Mouse (Mus musculus): ENCODE measurements at regions not wholly inside any gene's neighbourhood (a gene's known extent, or its start where the extent isn't known, plus 50 kb on each side); places are given as distances from the start of the nearest gene placed in this dataset.

- WGBS, result 87% methylated on average over 11 of the region's 11 CpGs
- no peak overlapping the region for H3K4me3 ChIP-seq (ENCODE audit: low read depth, low read length)
- H3K9me3 ChIP-seq (ENCODE audit: control insufficient read depth, low read length), result no peaks in the 10 kb centered on the region
- no peak for DNase-seq (ENCODE audit: low spot score)
- H3K4me2 ChIP-seq (ENCODE audit: low read length), result no peak overlapping the region
- no peaks in the 10 kb centered on the region for H3K27me3 ChIP-seq (replicated peaks; ENCODE audit: control insufficient read depth, insufficient read depth, low read length)
- no peak overlapping the region for H3K9ac ChIP-seq (ENCODE audit: low read length)
- 0 out of 2 replicates have a peak, but pooled peaks cover 3% of the 10 kb centered on the region for H3K4me1 ChIP-seq (replicated peaks; ENCODE audit: control insufficient read depth, insufficient read depth, low read length)
- no peak for ATAC-seq (replicated peaks; ENCODE audit: low FRiP score, low TSS enrichment, low read depth)
- H3K36me3 ChIP-seq (ENCODE audit: control insufficient read depth, insufficient read depth, low read length), result no peaks in the 10 kb centered on the region
- no peak overlapping the region for H3K27ac ChIP-seq (ENCODE audit: low read depth)
Measured at GRCm38 (mm10) chr12:16382417-16382988, 228.3 kb downstream of the Lpin1 start.

GRCm38 (mm10) chr12:16381026-16381425 is 229.7 kb downstream of the Lpin1 start:
- Histone ChIP-seq H3K4me1 (replicated peaks; ENCODE audit: control insufficient read depth, insufficient read depth, low read length) (0 out of 2 replicates have a peak, but pooled peaks cover 3% of the 10 kb centered on the region), H3K36me3 (ENCODE audit: control insufficient read depth, insufficient read depth, low read length) (no peaks in the 10 kb centered on the region), H3K4me2 (ENCODE audit: low read length) (no peak overlapping the region), H3K27ac (ENCODE audit: low read depth) (no peak overlapping the region), H3K27me3 (replicated peaks; ENCODE audit: control insufficient read depth, insufficient read depth, low read length) (no peaks in the 10 kb centered on the region), H3K9ac (ENCODE audit: low read length) (no peak overlapping the region), H3K9me3 (ENCODE audit: control insufficient read depth, low read length) (no peaks in the 10 kb centered on the region), H3K4me3 (ENCODE audit: low read depth, low read length) (no peak overlapping the region)
- ATAC-seq (replicated peaks; ENCODE audit: low FRiP score, low TSS enrichment, low read depth) (no peak), DNase-seq (ENCODE audit: low spot score) (no peak)
- WGBS, result 67% methylated on average over 4 of the region's 4 CpGs

GRCm38 (mm10) chr12:16380346-16380745 is 230.4 kb downstream of the Lpin1 start:
- Histone ChIP-seq H3K4me3 (ENCODE audit: low read depth, low read length) (no peak overlapping the region), H3K4me1 (replicated peaks; ENCODE audit: control insufficient read depth, insufficient read depth, low read length) (0 out of 2 replicates have a peak, but pooled peaks cover 3% of the 10 kb centered on the region), H3K36me3 (ENCODE audit: control insufficient read depth, insufficient read depth, low read length) (no peaks in the 10 kb centered on the region), H3K9ac (ENCODE audit: low read length) (no peak overlapping the region), H3K4me2 (ENCODE audit: low read length) (no peak overlapping the region), H3K9me3 (ENCODE audit: control insufficient read depth, low read length) (no peaks in the 10 kb centered on the region), H3K27ac (ENCODE audit: low read depth) (no peak overlapping the region), H3K27me3 (replicated peaks; ENCODE audit: control insufficient read depth, insufficient read depth, low read length) (no peaks in the 10 kb centered on the region)
- DNase-seq (ENCODE audit: low spot score), result no peak
- ATAC-seq (replicated peaks; ENCODE audit: low FRiP score, low TSS enrichment, low read depth), result no peak
- 48% methylated on average over 2 of the region's 2 CpGs for WGBS

DNA sequence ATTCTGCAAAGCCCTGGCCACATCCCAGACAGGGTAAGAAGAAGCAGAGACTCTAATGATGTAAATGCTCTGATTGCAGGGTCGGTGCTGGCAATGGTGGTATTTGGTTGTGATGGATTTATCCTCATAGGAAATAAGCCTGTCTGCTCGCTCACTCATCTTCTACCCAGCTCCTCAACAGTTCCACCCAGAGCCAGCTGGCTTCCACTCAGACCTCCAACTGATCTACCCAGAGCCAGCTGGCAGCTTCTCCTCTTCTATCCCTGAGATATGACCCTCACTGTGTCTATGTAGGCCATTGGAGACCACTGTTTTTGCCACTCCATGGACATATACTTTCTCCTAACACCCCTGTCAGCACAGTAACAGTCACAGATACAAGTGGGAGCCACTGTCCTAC is 231.4 kb downstream of the Lpin1 start:
- H3K27ac ChIP-seq (ENCODE audit: low read depth), result no peak overlapping the region
- WGBS, result 69% methylated on average over 2 of the region's 2 CpGs
- H3K9ac ChIP-seq (ENCODE audit: low read length), result no peak overlapping the region
- no peak for DNase-seq (ENCODE audit: low spot score)
- H3K4me1 ChIP-seq (replicated peaks; ENCODE audit: control insufficient read depth, insufficient read depth, low read length), result 0 out of 2 replicates have a peak, but pooled peaks cover 3% of the 10 kb centered on the region
- H3K9me3 ChIP-seq (ENCODE audit: control insufficient read depth, low read length), result no peaks in the 10 kb centered on the region
- no peaks in the 10 kb centered on the region for H3K36me3 ChIP-seq (ENCODE audit: control insufficient read depth, insufficient read depth, low read length)
- no peaks in the 10 kb centered on the region for H3K27me3 ChIP-seq (replicated peaks; ENCODE audit: control insufficient read depth, insufficient read depth, low read length)
- no peak for ATAC-seq (replicated peaks; ENCODE audit: low FRiP score, low TSS enrichment, low read depth)
- no peak overlapping the region for H3K4me2 ChIP-seq (ENCODE audit: low read length)
- no peak overlapping the region for H3K4me3 ChIP-seq (ENCODE audit: low read depth, low read length)

DNA sequence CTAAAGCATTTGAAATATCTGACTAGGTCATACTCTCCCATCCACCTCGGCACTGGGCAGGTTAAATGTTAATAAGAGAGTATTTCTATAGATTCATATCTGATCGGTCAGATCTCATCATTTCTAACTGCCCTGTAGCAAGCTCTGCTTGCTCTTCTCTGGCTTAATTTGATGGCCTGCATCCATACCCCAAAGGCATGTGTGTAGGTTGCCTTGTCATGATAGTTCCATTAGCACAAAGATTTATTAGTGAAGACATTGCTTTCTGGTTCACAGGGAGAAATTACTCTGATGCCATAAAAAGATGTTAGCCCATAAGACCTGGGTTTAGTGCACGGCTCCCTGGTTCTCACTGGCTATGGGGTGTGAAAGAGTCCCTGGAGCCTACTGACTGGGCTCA is 232.3 kb downstream of the Lpin1 start:
- DNase-seq (ENCODE audit: low spot score) (no peak), ATAC-seq (replicated peaks; ENCODE audit: low FRiP score, low TSS enrichment, low read depth) (no peak)
- Histone ChIP-seq H3K9me3 (ENCODE audit: control insufficient read depth, low read length) (no peaks in the 10 kb centered on the region), H3K27me3 (replicated peaks; ENCODE audit: control insufficient read depth, insufficient read depth, low read length) (no peaks in the 10 kb centered on the region), H3K4me2 (ENCODE audit: low read length) (no peak overlapping the region), H3K9ac (ENCODE audit: low read length) (no peak overlapping the region), H3K27ac (ENCODE audit: low read depth) (no peak overlapping the region), H3K4me1 (replicated peaks; ENCODE audit: control insufficient read depth, insufficient read depth, low read length) (0 out of 2 replicates have a peak, but pooled peaks cover 3% of the 10 kb centered on the region), H3K36me3 (ENCODE audit: control insufficient read depth, insufficient read depth, low read length) (no peaks in the 10 kb centered on the region), H3K4me3 (ENCODE audit: low read depth, low read length) (no peak overlapping the region)
- WGBS, result 76% methylated on average over 3 of the region's 3 CpGs

- DNase-seq (ENCODE audit: low spot score) (no peak), ATAC-seq (replicated peaks; ENCODE audit: low FRiP score, low TSS enrichment, low read depth) (no peak)
- Histone ChIP-seq H3K27me3 (replicated peaks; ENCODE audit: control insufficient read depth, insufficient read depth, low read length) (no peaks in the 10 kb centered on the region), H3K4me3 (ENCODE audit: low read depth, low read length) (no peak overlapping the region), H3K4me2 (ENCODE audit: low read length) (no peak overlapping the region), H3K27ac (ENCODE audit: low read depth) (no peak overlapping the region), H3K9me3 (ENCODE audit: control insufficient read depth, low read length) (no peaks in the 10 kb centered on the region), H3K4me1 (replicated peaks; ENCODE audit: control insufficient read depth, insufficient read depth, low read length) (no peaks in the 10 kb centered on the region), H3K36me3 (ENCODE audit: control insufficient read depth, insufficient read depth, low read length) (no peaks in the 10 kb centered on the region), H3K9ac (ENCODE audit: low read length) (no peak overlapping the region)
- WGBS, result 76% methylated on average over 4 of the region's 4 CpGs
Measured at GRCm38 (mm10) chr12:16374331-16374996, 236.3 kb downstream of the Lpin1 start.

DNA sequence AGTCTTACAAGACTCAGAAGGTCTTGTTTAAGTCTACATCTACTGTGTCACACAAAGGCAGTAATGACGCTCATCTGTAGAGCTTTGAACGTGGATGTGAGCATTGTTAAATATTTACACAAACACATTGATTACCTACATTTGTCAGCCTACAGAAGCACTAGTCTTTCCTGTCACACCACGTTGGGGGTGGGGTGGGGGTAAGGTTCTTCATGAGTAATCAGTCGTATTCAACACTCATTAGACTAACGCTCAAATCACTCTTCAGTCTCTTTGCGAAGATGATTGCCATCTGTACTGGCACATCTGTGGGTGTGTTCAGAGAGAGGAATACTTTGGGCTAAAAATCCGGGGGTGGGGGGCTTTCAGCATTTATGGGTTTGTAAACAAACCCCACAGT is 240.7 kb downstream of the Lpin1 start:
- DNase-seq (ENCODE audit: low spot score) (no peak), ATAC-seq (replicated peaks; ENCODE audit: low FRiP score, low TSS enrichment, low read depth) (no peak)
- H3K9me3 ChIP-seq (ENCODE audit: control insufficient read depth, low read length), result no peaks in the 10 kb centered on the region
- H3K27ac ChIP-seq (ENCODE audit: low read depth), result no peak overlapping the region
- H3K9ac ChIP-seq (ENCODE audit: low read length), result no peak overlapping the region
- no peaks in the 10 kb centered on the region for H3K36me3 ChIP-seq (ENCODE audit: control insufficient read depth, insufficient read depth, low read length)
- no peak overlapping the region for H3K4me2 ChIP-seq (ENCODE audit: low read length)
- no peaks in the 10 kb centered on the region for H3K27me3 ChIP-seq (replicated peaks; ENCODE audit: control insufficient read depth, insufficient read depth, low read length)
- 64% methylated on average over 7 of the region's 7 CpGs for WGBS
- H3K4me3 ChIP-seq (ENCODE audit: low read depth, low read length), result no peak overlapping the region
- H3K4me1 ChIP-seq (replicated peaks; ENCODE audit: control insufficient read depth, insufficient read depth, low read length), result no peaks in the 10 kb centered on the region

DNA sequence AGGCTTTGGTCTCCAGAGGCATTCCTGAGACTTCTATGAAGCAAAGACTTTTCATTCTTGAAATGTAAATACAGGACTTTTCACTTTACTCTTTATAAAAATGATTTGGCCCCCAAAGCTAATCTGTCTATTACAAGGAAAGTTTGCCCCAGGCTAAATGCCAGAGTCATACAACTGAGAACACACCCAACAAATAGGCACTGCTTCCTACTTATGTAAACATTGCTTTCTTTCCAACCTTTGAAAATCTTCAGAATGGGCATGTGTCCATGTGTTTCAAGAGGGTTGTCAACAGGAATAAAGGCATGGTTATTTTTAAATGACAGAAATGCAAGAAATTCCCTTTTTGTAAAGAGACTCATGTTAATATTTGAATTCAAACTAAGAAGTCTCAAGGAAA is 248.4 kb downstream of the Lpin1 start:
- peaks cover 5% of the 10 kb centered on the region; the same call in 1 of the 2 replicates for H3K9me3 ChIP-seq (ENCODE audit: control insufficient read depth, low read length)
- no peak overlapping the region for H3K27ac ChIP-seq (ENCODE audit: low read depth)
- H3K4me1 ChIP-seq (replicated peaks; ENCODE audit: control insufficient read depth, insufficient read depth, low read length), result no peaks in the 10 kb centered on the region
- no peak for DNase-seq (ENCODE audit: low spot score)
- H3K4me2 ChIP-seq (ENCODE audit: low read length), result no peak overlapping the region
- H3K9ac ChIP-seq (ENCODE audit: low read length), result no peak overlapping the region
- no peaks in the 10 kb centered on the region for H3K27me3 ChIP-seq (replicated peaks; ENCODE audit: control insufficient read depth, insufficient read depth, low read length)
- no peak for ATAC-seq (replicated peaks; ENCODE audit: low FRiP score, low TSS enrichment, low read depth)
- no peaks in the 10 kb centered on the region for H3K36me3 ChIP-seq (ENCODE audit: control insufficient read depth, insufficient read depth, low read length)
- no peak overlapping the region for H3K4me3 ChIP-seq (ENCODE audit: low read depth, low read length)

GRCm38 (mm10) chr12:16358831-16359230 is 251.9 kb downstream of the Lpin1 start:
- H3K36me3 ChIP-seq (ENCODE audit: control insufficient read depth, insufficient read depth, low read length), result no peaks in the 10 kb centered on the region
- H3K27me3 ChIP-seq (replicated peaks; ENCODE audit: control insufficient read depth, insufficient read depth, low read length), result no peaks in the 10 kb centered on the region
- H3K9me3 ChIP-seq (ENCODE audit: control insufficient read depth, low read length), result peaks cover 5% of the 10 kb centered on the region; the same call in 1 of the 2 replicates
- H3K4me1 ChIP-seq (replicated peaks; ENCODE audit: control insufficient read depth, insufficient read depth, low read length), result no peaks in the 10 kb centered on the region
- H3K4me3 ChIP-seq (ENCODE audit: low read depth, low read length), result no peak overlapping the region
- no peak overlapping the region for H3K27ac ChIP-seq (ENCODE audit: low read depth)
- 13% methylated on average over 1 of the region's 1 CpGs for WGBS
- H3K4me2 ChIP-seq (ENCODE audit: low read length), result no peak overlapping the region
- H3K9ac ChIP-seq (ENCODE audit: low read length), result no peak overlapping the region
- ATAC-seq (replicated peaks; ENCODE audit: low FRiP score, low TSS enrichment, low read depth), result no peak
- no peak for DNase-seq (ENCODE audit: low spot score)

Data from intestine, embryonic 14.5 days (tissue).